In genomic region chr2:126065303-126065856, GRCm38 (mm10) we compare ENCODE assay signal across 24 mouse cellular contexts. TPM values are rescaled to one million over a fixed set of nuclear protein-coding genes. Genes with fewer than 3 reads are reported as not detected.
DNase-seq lines count a peak whose midpoint lies in the region; ATAC-seq and TF ChIP-seq lines count a peak whose summit lies in the region.
"Had no signal": no experiment of that assay in that cellular context is flagged by ENCODE, and none has a peak within 500 bp of the region (broad histone marks: within the 10 kb centered on the region; RNA-seq: fewer than 3 reads in every experiment).

No protein-coding gene starts in this region.

- peak; percentile 59 for DNase-seq in embryonic facial prominence, embryonic 14.5 days (ENCODE audit: low spot score)
- DNase-seq in embryonic facial prominence, embryonic 10.5 days (ENCODE audit: low spot score) = no peak
- no peak for DNase-seq in heart, adult 18-20 months
- DNase-seq in kidney, postnatal 0 days (ENCODE audit: low spot score) = peak; percentile 24
- no peak for DNase-seq in kidney, postnatal 14 days
- DNase-seq in ovary, adult 18-20 months (ENCODE audit: low spot score) = no peak
- DNase-seq: adrenal gland, postnatal 25 days; cerebellum, adult 9-10 months; gastrocnemius, postnatal 25 days; kidney, adult 8-10 months; liver; right cerebral cortex, adult 18-20 months; right cerebral cortex, postnatal 4 days; thymus, postnatal 14 days had no signal

- no peak overlapping the region for H3K27ac ChIP-seq in embryonic facial prominence, embryonic 14.5 days (replicated peaks; ENCODE audit: low read depth, low read length)
- no peak overlapping the region for H3K27ac ChIP-seq in embryonic facial prominence, embryonic 10.5 days (replicated peaks)
- peak overlapping the region; percentile 87 for H3K27ac ChIP-seq in heart, embryonic 13.5 days (replicated peaks)
- no peak overlapping the region for H3K27ac ChIP-seq in kidney, postnatal 0 days
- H3K27ac ChIP-seq: forebrain, embryonic 10.5 days; hindbrain, embryonic 10.5 days; intestine, embryonic 15.5 days; liver, embryonic 15.5 days; macrophage; midbrain, embryonic 15.5 days; neural tube, embryonic 13.5 days had no signal

- H3K36me3 ChIP-seq in embryonic facial prominence, embryonic 14.5 days (ENCODE audit: control insufficient read depth, insufficient read depth, low read length) = no peaks in the 10 kb centered on the region
- H3K36me3 ChIP-seq in embryonic facial prominence, embryonic 10.5 days (replicated peaks) = no peaks in the 10 kb centered on the region
- no peaks in the 10 kb centered on the region for H3K36me3 ChIP-seq in heart, embryonic 13.5 days
- H3K36me3 ChIP-seq in kidney, postnatal 0 days (ENCODE audit: insufficient read depth, low read length) = no peaks in the 10 kb centered on the region
- H3K36me3 ChIP-seq: forebrain, embryonic 10.5 days; hindbrain, embryonic 10.5 days; intestine, embryonic 15.5 days; liver, embryonic 15.5 days; midbrain, embryonic 15.5 days; neural tube, embryonic 13.5 days had no signal

- H3K4me3 ChIP-seq in embryonic facial prominence, embryonic 14.5 days (ENCODE audit: low read depth, low read length) = no peak overlapping the region
- H3K4me3 ChIP-seq in embryonic facial prominence, embryonic 10.5 days = no peak overlapping the region
- H3K4me3 ChIP-seq in heart, embryonic 13.5 days = no peak overlapping the region
- H3K4me3 ChIP-seq in kidney, postnatal 0 days (replicated peaks; ENCODE audit: low read depth, low read length) = no peak overlapping the region
- H3K4me3 ChIP-seq: forebrain, embryonic 10.5 days; hindbrain, embryonic 10.5 days; intestine, embryonic 15.5 days; liver, embryonic 15.5 days; midbrain, embryonic 15.5 days; neural tube, embryonic 13.5 days had no signal

- no peak overlapping the region for H3K9ac ChIP-seq in embryonic facial prominence, embryonic 14.5 days (ENCODE audit: low read depth, low read length)
- H3K9ac ChIP-seq in heart, embryonic 13.5 days = no peak overlapping the region
- no peak overlapping the region for H3K9ac ChIP-seq in kidney, postnatal 0 days (ENCODE audit: low read depth, low read length)
- H3K9ac ChIP-seq: intestine, embryonic 15.5 days; liver, embryonic 15.5 days; midbrain, embryonic 15.5 days; neural tube, embryonic 13.5 days had no signal

- WGBS in embryonic facial prominence, embryonic 14.5 days = 58% methylated on average over 3 of the region's 3 CpGs
- WGBS in embryonic facial prominence, embryonic 10.5 days = 84% methylated on average over 3 of the region's 3 CpGs
- WGBS in heart, embryonic 13.5 days = 70% methylated on average over 3 of the region's 3 CpGs
- 69% methylated on average over 3 of the region's 3 CpGs for WGBS in kidney, postnatal 0 days

- ATAC-seq in embryonic facial prominence, embryonic 14.5 days (ENCODE audit: low read depth) = no peak
- no peak for ATAC-seq in heart, embryonic 13.5 days (ENCODE audit: extremely low read depth, insufficient number of reproducible peaks, low FRiP score, low TSS enrichment)
- ATAC-seq in kidney, postnatal 0 days (replicated peaks; ENCODE audit: low FRiP score, low read depth) = no peak
- ATAC-seq: forebrain, embryonic 16.5 days; hindbrain, embryonic 16.5 days; intestine, embryonic 15.5 days; midbrain, embryonic 15.5 days had no signal

- no peak overlapping the region for H3K4me2 ChIP-seq in embryonic facial prominence, embryonic 14.5 days (ENCODE audit: low read depth, low read length)
- no peak overlapping the region for H3K4me2 ChIP-seq in heart, embryonic 13.5 days
- no peak overlapping the region for H3K4me2 ChIP-seq in kidney, postnatal 0 days (ENCODE audit: low read length)
- H3K4me2 ChIP-seq: intestine, embryonic 15.5 days; liver, embryonic 15.5 days; midbrain, embryonic 15.5 days; neural tube, embryonic 13.5 days had no signal

- no peak for TF ChIP-seq CTCF in kidney, postnatal 0 days (IDR thresholded peaks at IDR 0.05; ENCODE audit: low read depth)

- peaks cover 16% of the 10 kb centered on the region for H3K4me1 ChIP-seq in embryonic facial prominence, embryonic 14.5 days (ENCODE audit: control insufficient read depth, insufficient read depth, low read length)
- H3K4me1 ChIP-seq in embryonic facial prominence, embryonic 10.5 days = peaks cover 18% of the 10 kb centered on the region
- peaks cover 34% of the 10 kb centered on the region for H3K4me1 ChIP-seq in heart, embryonic 13.5 days
- no peaks in the 10 kb centered on the region for H3K4me1 ChIP-seq in kidney, postnatal 0 days (replicated peaks; ENCODE audit: insufficient read depth, low read length)
- H3K4me1 ChIP-seq: intestine, embryonic 15.5 days; liver, embryonic 15.5 days; midbrain, embryonic 15.5 days; neural tube, embryonic 13.5 days had no signal

- no peaks in the 10 kb centered on the region for H3K27me3 ChIP-seq in embryonic facial prominence, embryonic 14.5 days (replicated peaks; ENCODE audit: control insufficient read depth, insufficient read depth, low read length)
- H3K27me3 ChIP-seq in embryonic facial prominence, embryonic 10.5 days (replicated peaks; ENCODE audit: low read depth, poor library complexity, severe bottlenecking) = no peaks in the 10 kb centered on the region
- H3K27me3 ChIP-seq in heart, embryonic 13.5 days (replicated peaks) = no peaks in the 10 kb centered on the region
- no peaks in the 10 kb centered on the region for H3K27me3 ChIP-seq in kidney, postnatal 0 days (ENCODE audit: insufficient read depth, low read length)
- H3K27me3 ChIP-seq: intestine, embryonic 15.5 days; liver, embryonic 15.5 days; midbrain, embryonic 15.5 days; neural tube, embryonic 13.5 days had no signal

- no peaks in the 10 kb centered on the region for H3K9me3 ChIP-seq in embryonic facial prominence, embryonic 14.5 days (ENCODE audit: control insufficient read depth, low read length)
- H3K9me3 ChIP-seq in embryonic facial prominence, embryonic 10.5 days = no peaks in the 10 kb centered on the region
- no peaks in the 10 kb centered on the region for H3K9me3 ChIP-seq in heart, embryonic 13.5 days
- H3K9me3 ChIP-seq in kidney, postnatal 0 days (replicated peaks; ENCODE audit: low read length) = no peaks in the 10 kb centered on the region
- H3K9me3 ChIP-seq: forebrain, embryonic 10.5 days; hindbrain, embryonic 10.5 days; intestine, embryonic 15.5 days; liver, embryonic 15.5 days; midbrain, embryonic 15.5 days; neural tube, embryonic 13.5 days had no signal

RNA-seq across cellular contexts. Expression of gene Fgf7, which starts 30.9 kb away (rescaled TPM):
- polyA plus RNA-seq in embryonic facial prominence, embryonic 14.5 days (2014; fragmentation: Nextera tagmentation; extraction: Ambion mirVana) = 16.1 and 17.6 TPM in 2 replicates
- 0.52 and 0.79 TPM in 2 replicates for polyA plus RNA-seq in embryonic facial prominence, embryonic 10.5 days (2016; fragmentation: Nextera tagmentation; extraction: Ambion mirVana)
- 0.60 and 0.76 TPM in 2 replicates for polyA plus RNA-seq in heart, embryonic 13.5 days (2015; fragmentation: Nextera tagmentation; extraction: Ambion mirVana)
- total RNA-seq in heart, adult 18-20 months (2021) = 1 to 10 TPM; 2.4 to 2.5 TPM
- polyA plus RNA-seq in kidney, postnatal 0 days (2015; fragmentation: Nextera tagmentation; extraction: Ambion mirVana) = 0.31 and 0.41 TPM in 2 replicates

Comparison
In these comparisons a context has a peak if more than half of its experiments do, and no peak if none do; other contexts are left out.
1. DNase-seq: peak in embryonic facial prominence, embryonic 14.5 days (single experiment) and kidney, postnatal 0 days (single experiment); none in embryonic facial prominence, embryonic 10.5 days (single experiment), heart, adult 18-20 months (0 of 2), kidney, postnatal 14 days (single experiment) and ovary, adult 18-20 months (single experiment).